Mouse (Mus musculus) olfactory bulb, adult 2 months (tissue): ENCODE results near the gene Mtmr3.

Experiments used
- CTCF ChIP-seq: fragments of 200-500 bp; IDR thresholded peaks from 2 replicates; pipeline ENCODE4 v1.5.1; 2012; ENCODE audit warnings: low read depth, mild to moderate bottlenecking, low read length, moderate library complexity; ENCODE audit not compliant: insufficient read depth
- POLR2A ChIP-seq: fragments of 200-500 bp; IDR thresholded peaks from 2 replicates; pipeline ENCODE4 v1.6.1; 2012; ENCODE audit warnings: mild to moderate bottlenecking, low read depth, low read length, moderate library complexity; ENCODE audit not compliant: insufficient read depth

DNA sequence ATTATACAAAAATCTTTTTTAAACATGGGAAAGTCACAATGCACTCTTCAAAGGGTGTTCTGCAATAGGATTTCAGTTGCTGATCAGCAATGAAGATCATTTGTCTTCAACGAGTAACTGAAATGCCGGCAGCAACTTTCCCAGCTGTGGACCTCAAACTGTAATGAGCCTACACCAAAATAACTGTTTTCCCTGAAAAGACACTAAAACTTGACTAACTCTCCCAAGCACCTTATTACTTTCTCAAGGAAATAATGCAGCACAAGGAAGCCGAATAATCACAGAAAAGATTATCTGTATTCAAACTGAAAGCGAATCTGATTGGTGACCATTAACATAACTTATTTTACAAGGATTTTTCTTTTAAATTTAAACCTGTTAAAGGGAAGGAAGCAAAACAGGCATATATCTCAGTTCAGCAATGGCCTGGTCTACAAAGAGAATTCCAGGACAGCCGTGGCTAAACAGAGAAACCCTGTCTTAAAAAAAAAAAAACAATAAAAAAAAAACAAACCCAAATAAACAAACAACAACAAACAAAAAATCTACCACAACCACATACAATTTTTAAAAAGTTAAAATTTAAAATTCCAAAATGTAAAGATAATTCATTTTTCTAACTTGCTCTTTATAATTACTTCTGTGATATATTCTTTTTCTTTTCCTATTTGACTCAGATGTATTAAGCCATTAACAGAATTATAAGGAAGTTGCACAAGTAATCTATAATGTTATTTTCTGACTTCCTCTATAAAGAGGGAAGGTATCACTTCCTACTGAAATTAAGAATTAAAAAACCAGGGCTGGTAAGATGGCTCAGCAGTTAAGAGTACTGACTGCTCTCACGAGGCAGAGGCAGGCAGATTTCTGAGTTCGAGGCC lies 50.7 kb downstream of the Mtmr3 start:
- TF ChIP-seq POLR2A = no peak
- TF ChIP-seq CTCF = no peak
